Mouse (Mus musculus) CD8-positive naive resting alpha-beta T cell, adult 57 days (primary cell): ENCODE results near the gene Gm21454. TPM values are rescaled to one million over a fixed set of nuclear protein-coding genes. Genes with fewer than 3 reads are reported as not detected.

Experiments used
- total RNA-seq: library from RNA; stranded (reverse); gene quantifications from one replicate; pipeline ENCODE4 v1.2.4, GENCODE M21; 2023

The Gm21454 gene
- total RNA-seq: not detected

GRCm38 (mm10) chrY:13252091-13252490 lies at the start of gene Gm21454, which contains the start of gene Gm21440:
Gene Gm21454 (plus strand): TSS chrY:13252442.
Gene Gm21440 (plus strand): TSS chrY:13252391.

GRCm38 (mm10) chrY:13223828-13224227 lies 28.4 kb upstream of the Gm21454 start, which contains the start of gene Gm21828:
Gene Gm21828 (minus strand): TSS chrY:13223928.

DNA sequence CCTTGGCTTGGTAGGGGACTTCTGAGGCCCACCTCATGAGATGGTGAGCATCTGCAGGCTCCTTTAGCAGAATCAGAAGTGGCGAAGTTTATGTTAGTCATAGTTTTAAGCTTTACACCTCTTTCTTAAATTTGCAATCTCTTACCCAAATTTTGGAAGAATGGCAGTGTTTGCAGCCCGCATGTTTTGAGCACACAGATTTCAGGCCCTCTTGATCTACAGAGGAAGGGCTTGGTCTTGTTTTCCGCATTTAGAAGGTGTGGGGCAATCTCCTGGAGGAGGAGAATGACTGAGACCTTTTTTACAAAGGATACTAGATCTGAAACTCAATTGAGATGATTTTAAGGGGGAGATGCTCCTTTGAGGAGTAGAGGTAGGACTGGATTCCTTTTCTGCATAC lies 96.7 kb downstream of the Gm21454 start, which contains the start of gene Gm21725:
TSS of gene Gm21725 (minus strand) at position 101 of the 400 bp plus-strand sequence.

Other genes starting within 250 kb of the Gm21454 start
- not detected for gene Gm20807, start 209.6 kb upstream of the Gm21454 start, total RNA-seq
- gene Gm21891, start 119.0 kb upstream of the Gm21454 start, total RNA-seq: not detected
- not detected for gene Gm21425, start 90.5 kb upstream of the Gm21454 start, total RNA-seq
- gene Gm21828, start 28.5 kb upstream of the Gm21454 start, total RNA-seq: not detected
- not detected for gene Gm21440, start 51 bp upstream of the Gm21454 start, total RNA-seq
- gene Gm21725, start 96.6 kb downstream of the Gm21454 start, total RNA-seq: not detected
- gene Gm21866, start 213.1 kb downstream of the Gm21454 start, total RNA-seq: not detected
- not detected for gene Gm20773, start 241.6 kb downstream of the Gm21454 start, total RNA-seq